Mouse (Mus musculus): Measurements from ENCODE around the gene Prickle3. TPM values are rescaled to one million over a fixed set of nuclear protein-coding genes. Genes with fewer than 3 reads are reported as not detected.

Gene Prickle3
- polyA plus RNA-seq, 2 experiments, result 9.5 to 23.4 TPM

GRCm38 (mm10) chrX:7680057-7680412 lies 23.0 kb downstream of the Prickle3 start:
- H3K4me1 ChIP-seq (ENCODE audit: control insufficient read depth, insufficient read depth, low read length), result no peaks in the 10 kb centered on the region
- no peak overlapping the region; the same call in 1 of the 2 replicates for H3K9ac ChIP-seq (ENCODE audit: low read depth, low read length, severe bottlenecking)
- peak; percentile 53 for ATAC-seq (ENCODE audit: low FRiP score, low read depth)
- 23% methylated on average over 12 of the region's 12 CpGs for WGBS
- no peak overlapping the region for H3K27ac ChIP-seq (replicated peaks; ENCODE audit: low read depth, low read length)
- H3K4me2 ChIP-seq (replicated peaks; ENCODE audit: low read depth, low read length, severe bottlenecking), result peak overlapping the region; percentile 43
- DNase-seq (ENCODE audit: low spot score), result no peak
- H3K36me3 ChIP-seq (ENCODE audit: control insufficient read depth, insufficient read depth, low read length), result no peaks in the 10 kb centered on the region
- no peak for TF ChIP-seq POLR2A (IDR thresholded peaks at IDR 0.05; ENCODE audit: borderline replicate concordance, extremely low read depth, insufficient read depth, insufficient read length)
- H3K4me3 ChIP-seq (replicated peaks; ENCODE audit: low read length), result peak overlapping the region; percentile 29
- no peaks in the 10 kb centered on the region for H3K27me3 ChIP-seq (ENCODE audit: control insufficient read depth, insufficient read depth, low read length)
- no peaks in the 10 kb centered on the region for H3K9me3 ChIP-seq (ENCODE audit: control insufficient read depth, low read length)

GRCm38 (mm10) chrX:7680864-7681263 lies 23.8 kb downstream of the Prickle3 start, which contains the start of gene Magix:
Gene Magix (minus strand): TSS chrX:7681251.
- 61% methylated on average over 14 of the region's 14 CpGs for WGBS
- Histone ChIP-seq H3K36me3 (ENCODE audit: control insufficient read depth, insufficient read depth, low read length) (no peaks in the 10 kb centered on the region), H3K27me3 (ENCODE audit: control insufficient read depth, insufficient read depth, low read length) (no peaks in the 10 kb centered on the region), H3K9ac (ENCODE audit: low read depth, low read length, severe bottlenecking) (no peak within 1 kb of the TSS; the same call in 1 of the 2 replicates), H3K4me2 (replicated peaks; ENCODE audit: low read depth, low read length, severe bottlenecking) (peak within 1 kb of the TSS; percentile 43), H3K4me3 (replicated peaks; ENCODE audit: low read length) (peak within 1 kb of the TSS; percentile 29), H3K9me3 (ENCODE audit: control insufficient read depth, low read length) (no peaks in the 10 kb centered on the region), H3K27ac (replicated peaks; ENCODE audit: low read depth, low read length) (no peak within 1 kb of the TSS), H3K4me1 (ENCODE audit: control insufficient read depth, insufficient read depth, low read length) (no peaks in the 10 kb centered on the region)
- DNase-seq (ENCODE audit: low spot score) (no peak), ATAC-seq (ENCODE audit: low FRiP score, low read depth) (no peak)
- TF ChIP-seq POLR2A (IDR thresholded peaks at IDR 0.05; ENCODE audit: borderline replicate concordance, extremely low read depth, insufficient read depth, insufficient read length), result no peak

- no peak for TF ChIP-seq POLR2A (IDR thresholded peaks at IDR 0.05; ENCODE audit: borderline replicate concordance, extremely low read depth, insufficient read depth, insufficient read length)
- H3K27me3 ChIP-seq (ENCODE audit: control insufficient read depth, insufficient read depth, low read length), result no peaks in the 10 kb centered on the region
- DNase-seq (ENCODE audit: low spot score), result no peak
- no peak overlapping the region for H3K9ac ChIP-seq (ENCODE audit: low read depth, low read length, severe bottlenecking)
- no peak overlapping the region for H3K4me2 ChIP-seq (replicated peaks; ENCODE audit: low read depth, low read length, severe bottlenecking)
- WGBS, result 100% methylated on average over 2 of the region's 2 CpGs
- no peaks in the 10 kb centered on the region for H3K9me3 ChIP-seq (ENCODE audit: control insufficient read depth, low read length)
- no peaks in the 10 kb centered on the region for H3K4me1 ChIP-seq (ENCODE audit: control insufficient read depth, insufficient read depth, low read length)
- H3K36me3 ChIP-seq (ENCODE audit: control insufficient read depth, insufficient read depth, low read length), result no peaks in the 10 kb centered on the region
- H3K27ac ChIP-seq (replicated peaks; ENCODE audit: low read depth, low read length), result no peak overlapping the region
- no peak for ATAC-seq (ENCODE audit: low FRiP score, low read depth)
- no peak overlapping the region for H3K4me3 ChIP-seq (replicated peaks; ENCODE audit: low read length)
These were observed 31.3 kb downstream of the Prickle3 start for GRCm38 (mm10) chrX:7688321-7688720.

- Histone ChIP-seq H3K4me3 (replicated peaks; ENCODE audit: low read length) (no peak overlapping the region), H3K4me2 (replicated peaks; ENCODE audit: low read depth, low read length, severe bottlenecking) (no peak overlapping the region), H3K27me3 (ENCODE audit: control insufficient read depth, insufficient read depth, low read length) (no peaks in the 10 kb centered on the region), H3K9me3 (ENCODE audit: control insufficient read depth, low read length) (no peaks in the 10 kb centered on the region), H3K36me3 (ENCODE audit: control insufficient read depth, insufficient read depth, low read length) (no peaks in the 10 kb centered on the region), H3K9ac (ENCODE audit: low read depth, low read length, severe bottlenecking) (no peak overlapping the region), H3K4me1 (ENCODE audit: control insufficient read depth, insufficient read depth, low read length) (no peaks in the 10 kb centered on the region), H3K27ac (replicated peaks; ENCODE audit: low read depth, low read length) (no peak overlapping the region)
- DNase-seq (ENCODE audit: low spot score), result no peak
- ATAC-seq (ENCODE audit: low FRiP score, low read depth), result no peak
- WGBS, result 71% methylated on average over 3 of the region's 3 CpGs
- TF ChIP-seq POLR2A (IDR thresholded peaks at IDR 0.05; ENCODE audit: borderline replicate concordance, extremely low read depth, insufficient read depth, insufficient read length), result no peak
These were observed 33.4 kb downstream of the Prickle3 start for GRCm38 (mm10) chrX:7690486-7690885.

- Histone ChIP-seq H3K4me1 (ENCODE audit: control insufficient read depth, insufficient read depth, low read length) (no peaks in the 10 kb centered on the region), H3K36me3 (ENCODE audit: control insufficient read depth, insufficient read depth, low read length) (no peaks in the 10 kb centered on the region), H3K4me2 (replicated peaks; ENCODE audit: low read depth, low read length, severe bottlenecking) (no peak overlapping the region), H3K9ac (ENCODE audit: low read depth, low read length, severe bottlenecking) (no peak overlapping the region), H3K4me3 (replicated peaks; ENCODE audit: low read length) (no peak overlapping the region), H3K9me3 (ENCODE audit: control insufficient read depth, low read length) (no peaks in the 10 kb centered on the region), H3K27me3 (ENCODE audit: control insufficient read depth, insufficient read depth, low read length) (no peaks in the 10 kb centered on the region), H3K27ac (replicated peaks; ENCODE audit: low read depth, low read length) (no peak overlapping the region)
- no peak for ATAC-seq (ENCODE audit: low FRiP score, low read depth)
- TF ChIP-seq POLR2A (IDR thresholded peaks at IDR 0.05; ENCODE audit: borderline replicate concordance, extremely low read depth, insufficient read depth, insufficient read length), result no peak
- 42% methylated on average over 4 of the region's 4 CpGs for WGBS
- DNase-seq (ENCODE audit: low spot score), result no peak
These were observed 35.8 kb downstream of the Prickle3 start for GRCm38 (mm10) chrX:7692862-7693261.

- no peaks in the 10 kb centered on the region for H3K9me3 ChIP-seq (ENCODE audit: control insufficient read depth, low read length)
- no peaks in the 10 kb centered on the region for H3K27me3 ChIP-seq (ENCODE audit: control insufficient read depth, insufficient read depth, low read length)
- no peaks in the 10 kb centered on the region for H3K4me1 ChIP-seq (ENCODE audit: control insufficient read depth, insufficient read depth, low read length)
- no peak for DNase-seq (ENCODE audit: low spot score)
- WGBS, result 49% methylated on average over 6 of the region's 6 CpGs
- no peak for TF ChIP-seq POLR2A (IDR thresholded peaks at IDR 0.05; ENCODE audit: borderline replicate concordance, extremely low read depth, insufficient read depth, insufficient read length)
- H3K4me3 ChIP-seq (replicated peaks; ENCODE audit: low read length), result peak overlapping the region; percentile 55
- no peak overlapping the region for H3K27ac ChIP-seq (replicated peaks; ENCODE audit: low read depth, low read length)
- ATAC-seq (ENCODE audit: low FRiP score, low read depth), result 0 out of 2 replicates have a peak, but pooled peaks have one; percentile 5
- H3K9ac ChIP-seq (ENCODE audit: low read depth, low read length, severe bottlenecking), result no peak overlapping the region
- no peaks in the 10 kb centered on the region for H3K36me3 ChIP-seq (ENCODE audit: control insufficient read depth, insufficient read depth, low read length)
- H3K4me2 ChIP-seq (replicated peaks; ENCODE audit: low read depth, low read length, severe bottlenecking), result peak overlapping the region; percentile 31
These were observed 39.5 kb downstream of the Prickle3 start for GRCm38 (mm10) chrX:7696520-7696919.
